Mouse (Mus musculus) pancreas, adult 10 weeks (tissue): Measurements from ENCODE around the gene Efcab8. TPM values are rescaled to one million over a fixed set of nuclear protein-coding genes. Genes with fewer than 3 reads are reported as not detected.

ENCODE experiments used
- polyA plus RNA-seq: library from polyadenylated mRNA; stranded (reverse); fragments of 350-450 nt; fragmentation: Illumina TruSeq; extraction: RNeasy Lipid Tissue Mini Kit (QIAGEN cat#74804); gene quantifications from one replicate; pipeline ENCODE4 v1.2.3, GENCODE M21; 2015; ENCODE audit warnings: low read depth, low replicate concordance; ENCODE audit not compliant: insufficient read depth

Efcab8 gene
- polyA plus RNA-seq = not detected

DNA sequence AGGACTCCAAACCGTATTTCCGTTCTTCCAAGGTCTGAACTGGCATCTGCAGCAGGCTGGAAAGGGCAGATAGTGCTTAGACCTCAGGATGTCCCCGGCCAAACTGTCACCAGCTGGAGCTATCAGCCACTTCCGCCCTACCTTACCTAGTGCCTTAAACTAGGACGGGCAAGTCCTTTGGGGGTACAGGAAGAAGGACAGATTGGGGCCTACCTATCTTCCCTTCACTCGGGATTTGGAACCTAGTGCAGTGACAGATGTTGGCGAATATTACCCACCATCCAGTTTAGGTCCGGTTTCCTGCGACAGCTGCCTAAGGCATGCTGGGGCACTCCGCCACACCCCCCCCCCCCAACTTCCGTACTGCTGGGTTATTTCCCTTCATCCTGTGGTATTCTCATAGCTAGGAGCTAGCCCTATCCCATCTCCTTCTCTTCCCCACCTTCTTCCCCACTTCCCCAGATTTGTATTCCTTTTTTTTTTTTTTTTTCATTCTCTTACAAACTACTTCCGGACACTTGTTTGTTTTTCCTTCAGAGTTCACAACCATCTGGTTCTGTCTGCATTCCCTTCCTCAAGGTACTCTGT is at the start of gene Efcab8:
Gene Efcab8 (plus strand): TSS at position 538 of the 588 bp plus-strand sequence.

DNA sequence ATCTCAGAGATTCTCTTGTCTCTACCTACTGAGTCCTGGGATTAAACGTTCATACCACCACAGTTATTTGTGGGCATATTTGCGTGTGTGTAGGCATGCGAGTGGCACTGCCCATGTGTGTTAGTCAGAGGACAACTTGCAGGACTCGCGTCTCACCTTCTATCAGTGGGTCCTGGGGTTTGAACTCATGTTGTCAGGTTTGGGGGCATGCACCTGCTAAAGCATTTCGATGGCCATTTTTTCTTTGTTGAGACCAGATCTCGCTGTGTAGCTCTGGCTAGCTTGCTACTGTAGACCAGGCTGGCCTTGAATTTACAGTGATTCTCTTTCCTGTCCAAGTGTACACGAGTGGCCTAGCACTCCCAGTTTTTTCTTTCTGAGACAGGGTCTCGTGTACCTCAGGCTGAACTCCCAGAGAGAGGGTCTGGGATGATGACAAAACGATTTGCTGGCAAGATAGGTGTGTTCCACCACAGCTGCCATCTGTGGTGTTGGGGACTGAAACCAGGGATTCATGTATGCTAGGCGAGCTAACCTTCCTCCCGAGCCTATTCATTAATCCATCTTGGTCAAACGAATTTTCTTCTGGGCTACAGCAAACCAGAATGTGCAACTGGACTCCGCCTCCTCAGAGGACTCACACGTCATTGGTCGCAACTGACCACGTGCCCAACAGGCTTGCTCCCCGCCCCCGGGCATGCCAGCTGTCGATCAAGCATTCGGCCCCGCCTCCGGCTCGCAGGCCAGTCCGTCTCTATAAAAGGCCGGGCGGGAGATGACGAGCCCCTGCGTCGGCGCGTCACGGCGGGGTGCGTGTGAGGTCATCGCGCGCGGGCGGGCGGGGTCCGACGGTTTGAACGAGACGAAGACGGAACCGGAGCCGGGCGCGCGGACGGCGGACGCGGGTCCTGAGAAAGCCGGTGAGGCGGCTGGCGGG is 39.0 kb upstream of the Efcab8 start, which contains the start of gene Mapre1:
Gene Mapre1 (plus strand): TSS at position 775 of the 937 bp plus-strand sequence.

DNA sequence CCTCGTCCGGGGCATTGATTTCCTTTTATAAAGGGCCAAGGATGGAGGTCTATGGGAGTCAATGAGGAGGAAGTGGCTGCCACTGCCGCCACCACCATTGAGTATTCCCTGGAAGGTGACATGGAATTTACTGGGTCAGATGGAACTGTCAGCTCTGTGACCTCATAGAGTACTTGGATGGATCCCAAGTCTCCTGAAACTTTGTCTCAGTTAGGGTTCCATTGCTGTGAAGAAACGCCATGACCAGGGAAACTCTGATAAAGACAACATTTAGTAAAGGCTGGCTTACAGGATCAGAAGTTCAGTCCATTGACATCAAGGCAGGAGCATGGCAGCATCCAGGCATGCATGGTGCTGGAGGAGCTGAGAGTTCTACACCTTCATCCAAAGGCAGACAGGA is 91.3 kb downstream of the Efcab8 start, which contains the start of gene Sun5:
Gene Sun5 (minus strand): TSS at position 101 of the 400 bp plus-strand sequence.

DNA sequence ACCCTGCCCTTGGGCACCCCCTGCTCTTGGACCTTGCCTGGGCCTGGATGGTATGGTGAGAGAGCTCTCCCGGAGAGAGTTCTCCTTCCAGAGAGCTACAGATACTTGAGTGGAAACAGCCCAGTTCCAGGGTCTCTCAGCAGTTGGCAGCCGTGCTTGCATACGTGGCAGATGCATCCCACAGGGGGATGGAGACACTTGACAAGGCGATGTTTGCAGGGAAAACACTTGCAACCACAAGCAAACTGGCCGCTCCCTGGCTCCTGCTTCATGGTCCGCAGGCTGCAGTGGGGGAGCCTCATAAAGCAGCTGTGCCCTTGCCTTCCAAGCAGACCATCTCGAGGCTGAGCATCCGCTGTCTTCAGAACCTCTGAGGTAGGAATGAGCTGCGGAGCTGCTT is 95.0 kb downstream of the Efcab8 start, which contains the start of gene Bpifb2:
Gene Bpifb2 (plus strand): TSS at position 301 of the 400 bp plus-strand sequence.

Other genes with a start within 250 kb of the Efcab8 start
- 2.5 TPM for gene Nol4l, start 250.0 kb upstream of the Efcab8 start, polyA plus RNA-seq
- gene Commd7, start 147.2 kb upstream of the Efcab8 start, polyA plus RNA-seq = 5.7 TPM
- 1.00 TPM for gene Dnmt3b, start 130.5 kb upstream of the Efcab8 start, polyA plus RNA-seq
- gene Dnmt3c, start 83.3 kb upstream of the Efcab8 start, polyA plus RNA-seq = not detected
- 10.2 TPM for gene Mapre1, start 38.7 kb upstream of the Efcab8 start, polyA plus RNA-seq
- gene Sun5, start 91.2 kb downstream of the Efcab8 start, polyA plus RNA-seq = not detected
- not detected for gene Bpifb2, start 95.1 kb downstream of the Efcab8 start, polyA plus RNA-seq
- gene Bpifb6, start 120.5 kb downstream of the Efcab8 start, polyA plus RNA-seq = not detected
- not detected for gene Bpifb3, start 138.3 kb downstream of the Efcab8 start, polyA plus RNA-seq
- not detected for gene Bpifb4, start 158.3 kb downstream of the Efcab8 start, polyA plus RNA-seq
- gene Bpifa6, start 195.0 kb downstream of the Efcab8 start, polyA plus RNA-seq = not detected
- not detected for gene Bpifa2, start 228.3 kb downstream of the Efcab8 start, polyA plus RNA-seq